Mouse (Mus musculus) stomach, postnatal 0 days (tissue): ENCODE measurements around the gene Tmem242. TPM values are rescaled to one million over a fixed set of nuclear protein-coding genes. Genes with fewer than 3 reads are reported as not detected.

Source experiments
- ATAC-seq: fragments of 200-750 bp; cut with Nextera tagmentation; 2 replicates; pipeline ENCODE4 v1.8.0; 2017; ENCODE audit not compliant: low FRiP score, low TSS enrichment
- DNase-seq: peaks from one replicate; pipeline ENCODE4 v3.0.0-alpha.2; 2016; ENCODE audit warnings: low spot score
- H3K27ac ChIP-seq: fragments of 300-500 bp; sonication (generic); replicated peaks from 2 replicates; pipeline ENCODE4 v1.5.1; 2014; ENCODE audit warnings: mild to moderate bottlenecking, control low read depth
- H3K27me3 ChIP-seq: fragments of 300-500 bp; sonication (generic); 2 replicates; pipeline ENCODE4 v1.6.1; 2014; ENCODE audit warnings: low read length; ENCODE audit not compliant: control insufficient read depth, insufficient read depth
- H3K36me3 ChIP-seq: fragments of 300-500 bp; sonication (generic); 2 replicates; pipeline ENCODE4 v1.6.1; 2014; ENCODE audit warnings: low read length, mixed read lengths; ENCODE audit not compliant: control insufficient read depth, insufficient read depth
- H3K4me1 ChIP-seq: fragments of 300-500 bp; sonication (generic); replicated peaks from 2 replicates; pipeline ENCODE4 v1.6.1; 2014; ENCODE audit warnings: antibody characterized with exemption; ENCODE audit not compliant: control insufficient read depth, insufficient read depth
- H3K4me2 ChIP-seq: fragments of 300-500 bp; sonication (generic); replicated peaks from 2 replicates; pipeline ENCODE4 v1.6.1; 2014; ENCODE audit warnings: low read depth, mild to moderate bottlenecking, control low read depth, moderate library complexity
- H3K4me3 ChIP-seq: fragments of 300-500 bp; sonication (generic); 2 replicates; pipeline ENCODE4 v1.5.1; 2014; ENCODE audit warnings: low read depth, low read length, control low read depth
- H3K9ac ChIP-seq: fragments of 300-500 bp; sonication (generic); 2 replicates; pipeline ENCODE4 v1.6.1; 2014; ENCODE audit warnings: mild to moderate bottlenecking, low read length, control low read depth, mixed read lengths
- H3K9me3 ChIP-seq: fragments of 300-500 bp; sonication (generic); 2 replicates; pipeline ENCODE4 v1.6.1; 2016; ENCODE audit warnings: low read length; ENCODE audit not compliant: control insufficient read depth
- CTCF ChIP-seq: IDR thresholded peaks from 2 replicates; pipeline ENCODE4 v1.5.1; 2016; ENCODE audit warnings: antibody characterized with exemption, low read depth, mild to moderate bottlenecking, moderate library complexity
- EP300 ChIP-seq: optimal IDR thresholded peaks from 2 replicates; pipeline ENCODE3; 2016; ENCODE audit warnings: antibody characterized with exemption
- WGBS: fragments of 180-500 bp; shearing (Covaris S2); extraction: QIAGEN DNeasy Blood & Tissue Kit; methylation state at CpG from one replicate; pipeline ENCODE4 v1.1.7; 2014; 5-methylcytosine and 5-hydroxymethylcytosine counted together
- polyA plus RNA-seq: library from polyadenylated mRNA; unstranded; fragments of >200 nt; fragmentation: Nextera tagmentation; extraction: Ambion mirVana; gene quantifications from 2 replicates; pipeline ENCODE4 v1.2.1, GENCODE M21; 2015

Tmem242 gene
- polyA plus RNA-seq, 1 experiment from 2014 or later: 101 TPM

GRCm38 (mm10) chr17:5419771-5420518, 20.1 kb downstream of the Tmem242 start:
- no peaks in the 10 kb centered on the region for H3K9me3 ChIP-seq
- no peaks in the 10 kb centered on the region for H3K4me1 ChIP-seq
- no peak overlapping the region for H3K27ac ChIP-seq
- WGBS: 71% methylated on average over 6 of the region's 6 CpGs
- no peaks in the 10 kb centered on the region for H3K27me3 ChIP-seq
- no peak overlapping the region for H3K4me2 ChIP-seq
- ATAC-seq (no peak), DNase-seq (no peak)
- TF ChIP-seq CTCF: no peak
- no peak for TF ChIP-seq EP300
- no peak overlapping the region for H3K4me3 ChIP-seq
- H3K36me3 ChIP-seq: 0 out of 2 replicates have a peak, but pooled peaks cover 4% of the 10 kb centered on the region
- no peak overlapping the region for H3K9ac ChIP-seq

GRCm38 (mm10) chr17:5419056-5419455, 21.0 kb downstream of the Tmem242 start:
- Histone ChIP-seq H3K36me3 (0 out of 2 replicates have a peak, but pooled peaks cover 4% of the 10 kb centered on the region), H3K4me2 (no peak overlapping the region), H3K9ac (no peak overlapping the region), H3K27ac (no peak overlapping the region), H3K4me3 (no peak overlapping the region), H3K27me3 (no peaks in the 10 kb centered on the region), H3K9me3 (no peaks in the 10 kb centered on the region), H3K4me1 (no peaks in the 10 kb centered on the region)
- 87% methylated on average over 9 of the region's 9 CpGs for WGBS
- TF ChIP-seq EP300 (no peak), CTCF (no peak)
- DNase-seq (no peak), ATAC-seq (no peak)

DNA sequence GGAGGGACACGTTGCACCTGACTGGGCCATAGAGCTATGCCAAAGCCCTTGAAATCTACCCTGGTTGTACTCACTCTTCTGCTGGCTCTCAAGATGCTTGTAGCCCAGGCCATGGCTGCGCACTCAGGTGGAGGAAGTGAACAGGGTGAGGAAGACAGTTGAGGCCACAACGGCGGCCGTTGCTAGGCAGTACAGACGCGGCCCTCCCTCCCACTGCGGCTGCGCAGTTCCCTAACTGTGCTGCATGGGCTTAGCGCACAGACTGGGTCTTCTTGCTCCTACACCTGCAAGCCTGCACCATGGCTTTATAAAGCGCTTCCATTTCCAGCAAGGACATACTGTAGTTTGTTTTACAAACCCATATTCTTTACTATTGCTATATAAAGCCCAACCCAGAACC, 21.5 kb downstream of the Tmem242 start, which contains the start of gene Ldhal6b:
Gene Ldhal6b, minus strand, starts transcription at position 223 of the 400 bp plus-strand sequence.
- Histone ChIP-seq H3K9ac (no peak within 1 kb of the TSS), H3K27me3 (no peaks in the 10 kb centered on the region), H3K4me3 (no peak within 1 kb of the TSS), H3K9me3 (no peaks in the 10 kb centered on the region), H3K27ac (no peak within 1 kb of the TSS), H3K36me3 (0 out of 2 replicates have a peak, but pooled peaks cover 4% of the 10 kb centered on the region), H3K4me1 (no peaks in the 10 kb centered on the region), H3K4me2 (no peak within 1 kb of the TSS)
- TF ChIP-seq EP300 (no peak), CTCF (no peak)
- ATAC-seq: no peak
- DNase-seq: no peak
- 96% methylated on average over 11 of the region's 11 CpGs for WGBS

DNA sequence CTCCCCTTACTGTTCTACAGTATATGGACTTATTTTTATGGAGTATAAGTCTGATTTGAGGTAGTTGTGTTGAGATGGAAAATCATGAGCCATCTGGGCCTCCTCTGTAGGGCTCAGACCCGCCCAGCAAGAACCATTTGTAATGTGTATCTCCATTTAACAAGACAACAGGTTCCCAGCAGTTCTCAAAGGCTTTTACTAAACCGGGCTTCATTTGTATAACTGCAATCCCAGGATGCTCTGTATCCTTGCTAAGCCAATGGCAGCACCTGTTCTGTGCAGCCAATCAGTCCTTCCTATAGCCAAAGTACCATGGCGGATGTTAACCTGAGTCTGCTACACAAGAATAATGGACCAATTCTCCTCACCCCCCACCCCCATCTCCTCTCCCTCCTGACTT, 23.5 kb downstream of the Tmem242 start:
- 93% methylated on average over 3 of the region's 3 CpGs for WGBS
- Histone ChIP-seq H3K27ac (no peak overlapping the region), H3K4me3 (no peak overlapping the region), H3K4me1 (no peaks in the 10 kb centered on the region), H3K4me2 (no peak overlapping the region), H3K36me3 (0 out of 2 replicates have a peak, but pooled peaks cover 4% of the 10 kb centered on the region), H3K9ac (no peak overlapping the region), H3K9me3 (no peaks in the 10 kb centered on the region), H3K27me3 (no peaks in the 10 kb centered on the region)
- no peak for DNase-seq
- no peak for ATAC-seq
- no peak for TF ChIP-seq CTCF

GRCm38 (mm10) chr17:5414041-5414440, 26.0 kb downstream of the Tmem242 start:
- ATAC-seq: no peak
- Histone ChIP-seq H3K4me3 (no peak overlapping the region), H3K4me1 (no peaks in the 10 kb centered on the region), H3K9me3 (no peaks in the 10 kb centered on the region), H3K4me2 (no peak overlapping the region), H3K9ac (no peak overlapping the region), H3K27ac (no peak overlapping the region), H3K27me3 (no peaks in the 10 kb centered on the region), H3K36me3 (peaks cover 8% of the 10 kb centered on the region; the same call in 1 of the 2 replicates)
- no peak for DNase-seq
- TF ChIP-seq EP300 (no peak), CTCF (no peak)
- WGBS: 74% methylated on average over 3 of the region's 3 CpGs

DNA sequence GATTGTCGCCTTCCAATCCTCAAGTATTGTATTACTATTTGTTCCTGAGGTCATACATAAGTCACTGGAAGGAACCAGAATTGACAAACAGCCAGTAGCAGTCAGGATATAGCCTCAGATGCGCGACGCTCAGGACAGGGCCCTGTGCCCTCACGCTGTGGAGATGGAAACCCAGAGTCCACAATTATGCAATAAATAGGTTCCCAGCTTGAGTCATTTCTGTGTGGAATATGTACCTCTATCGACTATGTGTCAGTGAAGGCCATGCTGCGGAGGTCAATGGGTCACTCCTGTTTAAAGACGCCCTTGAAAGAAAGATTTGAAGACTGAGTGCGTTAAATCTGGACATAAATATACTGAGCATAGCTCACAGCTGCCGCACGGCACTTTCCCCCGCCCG, 26.7 kb downstream of the Tmem242 start:
- H3K27ac ChIP-seq: no peak overlapping the region
- no peak for ATAC-seq

More for the DNA sequence above, 26.7 kb downstream of the Tmem242 start:
- Histone ChIP-seq H3K27me3 (no peaks in the 10 kb centered on the region), H3K9me3 (no peaks in the 10 kb centered on the region), H3K9ac (no peak overlapping the region), H3K4me3 (no peak overlapping the region), H3K36me3 (peaks cover 8% of the 10 kb centered on the region; the same call in 1 of the 2 replicates), H3K4me2 (no peak overlapping the region), H3K4me1 (no peaks in the 10 kb centered on the region)
- no peak for DNase-seq
- TF ChIP-seq EP300 (no peak), CTCF (no peak)
- 73% methylated on average over 13 of the region's 13 CpGs for WGBS
